Mouse (Mus musculus) kidney, adult 2 months (tissue): ENCODE measurements around the gene Sun1.

ENCODE experiments used
- CTCF ChIP-seq: fragments of 200-500 bp; conservative IDR thresholded peaks from 2 replicates; pipeline ENCODE4 v1.5.1; 2011; ENCODE audit warnings: low read depth, mild to moderate bottlenecking, control low read depth, low read length, moderate library complexity, mixed read lengths; ENCODE audit not compliant: insufficient read depth, insufficient read length
- POLR2A ChIP-seq: fragments of 200-500 bp; IDR thresholded peaks from one replicate; pipeline ENCODE4 v1.6.1; 2011; ENCODE audit warnings: low read depth, low read length, control low read depth

DNA sequence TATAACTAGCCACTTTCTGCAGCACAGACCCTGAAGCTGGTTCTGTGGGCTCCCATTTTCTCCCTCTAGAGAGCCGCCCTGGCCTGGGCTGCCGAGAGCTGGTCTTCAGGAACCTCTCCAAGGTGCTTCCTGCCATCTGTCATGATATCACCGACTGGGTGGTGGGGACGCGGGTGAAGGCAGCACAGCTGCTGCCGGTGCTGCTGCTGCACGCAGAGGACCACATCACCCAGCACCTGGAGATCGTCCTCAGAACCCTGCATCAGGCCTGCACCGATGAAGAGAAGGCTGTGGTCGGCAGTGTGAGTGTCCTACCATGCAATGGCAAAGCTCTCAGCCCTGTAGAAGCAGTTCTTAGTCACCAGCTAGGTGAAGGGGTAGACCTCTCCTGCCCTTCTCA, 38.8 kb upstream of the Sun1 start:
- no peak for TF ChIP-seq POLR2A
- no peak for TF ChIP-seq CTCF
